Mouse (Mus musculus): ENCODE results near the gene Skil.
A peak's percentile ranks its signal among the peaks of the same experiment; 100 is the strongest.

Gene Skil

DNA sequence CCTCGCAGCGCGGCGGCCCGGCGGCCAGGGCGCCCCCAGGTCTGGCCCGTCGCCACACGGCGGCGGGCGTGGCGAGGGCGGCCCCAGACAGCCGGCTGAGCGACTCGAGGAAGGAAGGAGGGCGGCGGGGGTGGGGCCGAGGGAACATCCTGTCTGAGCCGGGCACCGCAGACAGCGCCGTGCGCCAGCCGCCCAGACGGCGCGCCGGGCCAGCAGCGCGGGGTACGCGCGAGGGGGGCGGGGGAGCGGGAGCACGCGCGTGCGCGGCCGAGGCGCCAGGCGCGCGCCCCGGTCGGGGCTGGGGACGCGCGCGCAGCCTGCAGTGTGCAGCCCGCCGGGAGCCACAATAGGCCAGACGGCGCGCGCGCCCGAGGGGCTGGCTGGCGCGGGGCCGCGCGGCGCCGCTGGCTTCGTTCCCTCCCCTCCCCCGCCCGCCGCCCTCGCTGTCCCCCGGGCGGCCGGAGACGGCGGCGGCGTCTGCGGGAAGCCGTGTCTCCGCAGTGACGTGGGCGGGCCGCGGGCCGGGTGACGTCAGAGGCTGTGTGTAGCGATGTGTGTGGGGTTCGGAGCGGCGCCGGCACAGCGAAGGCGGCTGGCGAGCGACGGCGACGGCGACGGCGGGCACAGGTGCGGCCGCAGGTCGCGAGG, at the start of gene Skil:
TSS of gene Skil (plus strand) at position 528 of the 648 bp plus-strand sequence.
- DNase-seq (ENCODE audit: low spot score in 2 of 2), result peak; percentile 92 to 93

DNA sequence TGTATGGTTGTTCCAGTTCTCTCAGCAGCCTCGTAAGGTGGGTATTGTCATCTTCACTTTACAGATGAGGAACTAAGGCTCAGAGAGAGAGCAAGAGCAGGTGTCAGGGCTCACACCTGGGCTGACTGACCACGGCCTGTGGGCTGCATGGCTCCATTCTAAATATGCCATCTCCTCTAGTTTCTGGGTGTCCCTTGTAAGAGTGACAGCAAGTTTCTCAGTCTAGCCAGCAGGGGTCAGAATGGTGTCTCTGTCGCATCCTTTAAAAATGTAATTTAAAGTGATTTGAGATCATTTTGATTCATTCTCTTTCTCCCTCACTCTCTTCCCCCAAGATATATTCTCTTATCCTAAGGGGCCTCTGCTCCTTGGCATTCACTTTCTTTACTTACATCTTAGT, 47.6 kb upstream of the Skil start:
- no peak for DNase-seq (ENCODE audit: low spot score in 2 of 2)

DNA sequence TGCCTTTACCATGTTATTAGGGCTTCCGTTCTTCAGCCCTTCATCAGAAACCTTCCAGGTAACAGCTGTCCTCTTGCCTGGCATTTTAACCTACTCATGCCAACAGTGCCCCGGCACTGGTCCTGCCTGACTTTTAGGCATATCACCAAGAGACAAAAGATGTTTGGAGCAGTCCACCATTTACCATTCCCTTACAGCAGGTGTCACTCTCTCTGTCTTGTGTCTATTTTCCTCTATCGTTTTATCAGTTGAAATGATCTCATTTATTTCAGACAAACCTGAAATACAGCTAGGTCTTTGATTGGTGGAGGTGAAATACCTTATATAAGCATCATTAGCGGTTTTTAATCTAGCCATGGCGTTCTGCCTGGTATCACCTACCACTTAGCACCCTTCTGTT, 45.8 kb upstream of the Skil start:
- no peak for DNase-seq (ENCODE audit: low spot score in 2 of 2)

DNA sequence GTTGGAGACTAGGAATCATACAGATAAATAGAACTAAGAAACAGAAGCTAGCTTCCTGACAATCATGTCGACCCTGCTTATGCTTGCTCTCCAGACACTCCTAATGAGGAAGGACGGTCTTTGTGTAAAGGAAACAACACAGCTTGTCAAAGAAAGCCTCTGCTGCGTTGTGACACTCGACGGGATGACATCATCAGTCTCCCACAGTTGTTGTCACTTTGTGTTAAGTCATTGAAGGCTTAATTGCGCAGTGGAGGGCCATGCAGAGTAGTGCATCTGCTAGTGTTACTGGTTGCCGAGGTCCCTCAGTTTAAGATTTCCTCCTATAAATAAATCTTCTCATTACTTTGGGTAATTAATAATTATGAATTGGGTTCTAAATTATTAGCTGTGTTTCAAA, 44.5 kb upstream of the Skil start:
- no peak for DNase-seq (ENCODE audit: low spot score in 2 of 2)

DNA sequence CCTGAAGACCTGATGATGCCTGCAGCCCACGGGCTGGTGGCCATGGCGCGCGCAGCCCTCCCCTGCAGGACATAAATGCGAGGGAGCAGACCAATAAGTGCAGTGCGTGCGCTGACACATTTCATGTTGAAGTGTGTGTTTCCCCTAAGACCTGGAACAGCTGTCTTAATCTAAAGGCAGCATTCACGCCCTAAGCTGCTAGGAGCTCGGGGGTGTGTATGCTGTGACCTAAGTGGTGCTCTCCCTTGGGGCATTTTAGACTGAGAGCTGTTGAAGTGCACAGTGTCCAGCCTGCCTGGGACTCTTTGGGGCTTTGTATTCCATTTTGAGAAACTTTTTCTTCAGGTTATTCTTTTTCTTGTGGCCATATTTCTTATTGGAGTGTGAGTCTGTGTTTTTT, 43.1 kb upstream of the Skil start:
- no peak for DNase-seq (ENCODE audit: low spot score in 2 of 2)

DNA sequence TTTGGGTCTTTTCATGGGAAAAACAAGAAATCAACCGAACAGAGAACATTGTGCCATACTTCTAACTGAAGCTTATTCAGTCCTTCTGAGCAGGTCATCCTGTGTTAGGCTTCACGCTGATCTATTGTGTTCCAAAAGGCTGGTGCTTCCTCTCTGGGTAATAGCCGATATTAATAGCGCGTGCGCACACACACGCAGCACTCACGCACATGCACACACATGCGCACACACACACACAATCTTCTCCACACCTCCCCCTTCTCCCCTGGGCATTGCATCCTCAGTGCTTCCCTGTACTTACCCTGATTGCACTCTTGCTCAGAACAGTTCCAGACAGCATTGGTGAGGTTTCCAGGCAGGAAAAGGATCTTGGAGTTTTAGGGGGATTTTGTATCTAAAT, 41.7 kb upstream of the Skil start:
- DNase-seq (ENCODE audit: low spot score in 2 of 2), result no peak

DNA sequence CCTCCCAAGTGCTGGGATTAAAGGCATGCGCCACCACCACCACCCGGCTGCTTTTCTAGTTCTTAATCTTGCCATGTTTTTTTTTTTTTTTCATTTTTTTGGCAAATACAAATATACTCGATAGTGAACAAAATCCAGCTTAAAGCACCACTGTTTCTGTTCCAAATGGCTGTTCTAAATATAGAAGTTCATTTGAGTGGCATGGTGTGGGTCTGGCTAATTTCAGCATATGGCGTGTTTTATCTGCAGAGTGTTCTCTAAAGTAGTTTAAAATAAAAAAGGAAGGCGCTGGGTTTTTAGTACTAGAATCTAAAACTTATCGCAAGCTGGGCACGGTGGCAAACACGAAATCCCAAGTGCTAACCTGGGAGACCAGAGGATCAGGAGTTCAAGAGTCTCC, 40.0 kb upstream of the Skil start:
- DNase-seq (ENCODE audit: low spot score in 2 of 2), result no peak

DNA sequence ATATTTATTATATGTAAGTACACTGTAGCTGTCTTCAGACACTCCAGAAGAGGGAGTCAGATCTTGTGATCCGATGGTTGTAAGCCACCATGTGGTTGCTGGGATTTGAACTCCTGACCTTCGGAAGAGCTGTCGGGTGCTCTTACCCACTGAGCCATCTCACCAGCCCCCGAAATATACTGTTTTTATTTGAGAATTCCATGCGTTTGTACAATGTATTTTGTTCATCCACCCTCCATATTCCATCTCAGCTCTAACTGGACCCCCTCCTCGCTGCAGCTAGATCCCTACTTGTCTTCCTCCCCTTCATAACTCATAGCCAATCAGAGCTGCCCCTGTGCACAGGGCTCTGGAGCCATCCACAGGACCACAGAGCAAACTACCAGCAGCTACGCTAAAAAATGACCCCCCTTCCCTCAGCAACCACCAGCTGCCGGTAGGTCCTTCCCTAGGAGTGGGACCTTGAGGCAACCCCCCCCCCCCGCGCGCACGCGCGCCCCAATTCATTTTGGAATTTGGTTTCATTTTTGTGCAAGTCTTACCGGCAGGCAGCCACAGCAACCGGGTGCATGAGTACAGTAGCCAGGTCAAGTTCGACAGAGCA, 38.7 kb upstream of the Skil start:
- no peak for DNase-seq (ENCODE audit: low spot score in 2 of 2)

DNA sequence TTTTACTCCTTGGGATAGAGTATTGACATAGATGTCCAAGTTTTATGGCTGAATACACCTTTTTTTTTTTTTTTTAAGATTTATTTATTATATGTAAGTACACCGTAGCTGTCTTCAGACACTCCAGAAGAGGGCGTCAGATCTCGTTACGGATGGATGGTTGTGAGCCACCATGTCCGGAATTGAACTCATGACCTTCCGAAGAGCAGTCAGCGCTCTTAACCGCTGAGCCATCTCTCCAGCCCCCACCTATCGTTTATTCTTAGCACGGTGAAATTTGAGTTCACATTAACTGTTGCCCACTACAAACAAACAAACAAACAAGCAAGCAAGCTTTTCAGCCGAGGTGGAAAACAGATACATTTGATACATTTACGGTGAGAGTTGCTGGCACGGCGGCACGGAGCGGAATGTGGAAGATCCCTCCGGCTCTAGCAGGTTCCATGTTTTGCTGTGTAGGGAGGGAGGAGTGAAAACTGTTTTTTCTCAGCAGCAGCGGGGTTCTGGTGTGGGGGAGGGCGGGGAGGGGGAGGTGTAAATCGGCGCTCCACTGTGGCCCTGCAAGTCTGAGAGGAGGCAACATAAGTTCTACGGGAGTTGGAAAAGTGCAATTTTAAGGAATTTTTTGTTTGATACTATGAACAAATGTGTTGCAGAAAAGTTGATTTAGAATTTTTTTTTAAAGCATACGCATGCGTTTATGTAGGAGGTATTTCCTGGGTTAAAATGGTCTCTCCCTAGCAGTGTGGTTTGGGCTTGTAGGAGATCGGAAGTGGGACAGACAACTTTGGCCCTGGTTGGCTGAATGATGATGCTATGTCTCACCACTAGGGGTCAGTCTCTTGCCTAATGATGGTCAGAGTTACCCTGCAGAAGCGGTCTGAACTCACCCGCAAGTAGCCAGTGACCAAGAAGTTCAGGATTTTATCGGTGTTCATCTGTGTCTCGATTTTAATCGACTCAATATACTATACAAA, 37.9 kb upstream of the Skil start:
- DNase-seq (ENCODE audit: low spot score in 2 of 2), result peak; percentile 77 to 81

DNA sequence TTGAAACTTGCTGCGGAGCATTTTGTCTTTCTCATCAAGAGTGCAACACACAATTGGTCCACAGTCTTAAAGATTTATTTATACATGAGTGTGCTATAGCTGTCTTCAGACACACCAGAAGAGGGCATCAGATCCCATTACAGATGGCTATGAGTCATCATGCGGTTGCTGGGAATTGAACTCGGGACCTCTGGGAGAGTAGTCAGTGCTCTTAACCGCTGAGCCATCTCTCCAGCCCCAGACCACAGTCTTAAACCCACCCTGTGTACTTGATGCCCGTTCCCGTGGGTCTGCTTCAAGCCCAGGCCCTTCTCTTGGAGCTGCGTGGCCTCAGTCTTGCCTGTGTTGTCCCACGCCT, 34.1 kb upstream of the Skil start:
- no peak for DNase-seq (ENCODE audit: low spot score in 2 of 2)

DNA sequence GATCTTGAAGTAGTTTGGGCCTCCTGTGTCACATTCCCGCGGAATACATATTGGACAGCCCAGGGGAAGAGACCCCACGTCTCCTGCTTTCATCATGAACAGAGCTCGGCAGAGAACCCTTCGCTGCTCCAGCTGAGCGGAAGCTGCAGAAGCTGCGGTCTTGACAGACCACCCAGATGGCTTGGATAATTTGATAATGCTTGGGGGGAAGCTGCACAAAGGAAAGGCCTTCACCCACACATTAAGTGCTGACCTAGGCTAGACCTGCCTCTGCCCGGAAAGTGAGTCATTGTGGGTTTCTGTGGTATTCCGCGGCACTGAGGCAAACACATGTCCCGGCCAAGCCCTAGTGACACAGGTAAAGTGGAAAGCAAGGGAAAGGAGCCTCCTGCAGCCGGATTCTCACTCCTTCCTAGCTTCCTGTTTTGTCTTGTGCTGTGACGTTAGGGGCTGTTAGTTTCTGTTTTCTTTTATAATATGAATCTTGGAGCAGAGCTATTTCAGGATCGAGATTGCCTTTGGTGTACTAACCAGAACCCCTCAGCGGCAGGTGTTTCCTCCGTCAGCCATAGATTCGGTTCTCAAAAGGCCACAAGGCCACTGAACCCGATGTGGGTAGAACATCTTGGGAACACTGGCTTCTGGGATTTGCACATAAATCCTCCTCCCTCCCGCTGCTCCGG, 33.6 kb upstream of the Skil start:
- no peak for DNase-seq (ENCODE audit: low spot score in 2 of 2)

DNA sequence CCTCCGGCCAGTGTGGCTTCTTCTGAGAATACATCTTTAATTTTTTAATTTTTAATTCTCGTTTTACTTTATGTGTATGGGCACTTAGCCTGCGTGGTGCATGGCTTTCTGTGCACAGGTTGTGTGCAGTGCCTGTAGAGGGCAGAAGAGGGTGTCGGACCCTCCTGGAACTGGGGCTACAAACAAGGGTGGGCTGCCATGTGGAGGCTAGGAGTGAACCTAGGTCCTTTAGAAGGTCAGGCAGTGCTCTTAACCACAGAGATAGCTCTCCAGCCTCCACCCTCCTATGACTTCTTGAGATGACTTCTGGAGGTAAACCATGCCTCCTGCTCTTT, 33.1 kb upstream of the Skil start:
- DNase-seq (ENCODE audit: low spot score in 2 of 2), result no peak

DNA sequence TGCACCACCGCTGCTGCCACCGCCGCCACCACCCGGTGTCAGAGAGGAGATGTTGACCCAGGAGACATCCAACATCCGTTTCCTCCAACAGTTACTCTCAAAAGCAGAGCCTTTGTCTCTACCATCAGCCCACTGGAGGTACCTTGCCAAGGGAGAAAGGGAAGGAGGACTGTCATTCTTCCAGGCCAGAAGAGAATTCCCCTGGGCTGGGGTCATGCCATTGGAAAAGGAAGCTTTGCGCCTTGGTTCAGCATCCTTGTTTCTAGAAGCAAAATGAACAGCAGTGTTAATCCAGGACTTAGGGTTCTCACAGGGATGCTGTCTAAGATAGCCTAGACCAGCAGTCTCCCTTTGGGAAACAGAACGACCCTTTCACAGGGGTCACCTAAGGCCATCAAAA, 32.5 kb upstream of the Skil start:
- no peak for DNase-seq (ENCODE audit: low spot score in 2 of 2)

DNA sequence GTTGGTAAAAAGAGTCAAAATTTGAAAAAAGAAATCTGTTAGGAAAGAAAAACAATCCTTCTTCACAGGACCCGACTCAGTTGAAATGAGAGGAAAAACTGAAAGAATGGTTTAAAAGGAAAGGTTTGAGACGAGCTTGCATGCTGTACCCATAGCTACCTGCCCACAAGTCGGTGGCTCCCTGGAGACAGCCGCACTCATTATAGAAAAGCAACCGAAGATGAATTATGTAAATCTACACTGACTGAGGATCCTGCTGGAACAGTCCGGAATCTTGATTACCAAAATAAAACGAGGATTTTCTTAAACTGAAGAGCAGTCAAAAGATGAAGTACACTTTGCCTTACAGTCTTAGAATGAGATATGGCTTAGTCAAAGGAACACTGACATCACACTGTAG, 26.4 kb upstream of the Skil start:
- DNase-seq (ENCODE audit: low spot score in 2 of 2), result peak; percentile 31 to 38

DNA sequence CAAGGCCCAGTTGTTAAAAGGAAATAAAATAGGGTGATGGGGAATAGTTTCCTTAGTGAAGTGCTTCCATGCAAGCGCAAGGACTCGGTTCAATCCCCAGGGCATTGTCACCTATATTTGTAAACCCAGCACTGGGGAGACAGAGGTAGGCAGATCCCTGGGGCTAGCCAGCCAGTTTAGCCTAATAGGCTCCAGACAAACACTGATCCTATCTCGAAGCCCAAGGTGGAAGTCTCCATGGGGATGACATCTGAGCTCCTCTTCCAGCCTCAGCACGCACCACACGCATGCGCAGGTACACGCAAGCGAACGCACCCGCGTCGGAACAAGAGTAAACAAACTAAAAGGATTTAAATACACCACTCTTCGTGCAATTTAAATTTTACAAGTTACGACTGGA, 23.1 kb upstream of the Skil start:
- DNase-seq (ENCODE audit: low spot score in 2 of 2), result no peak

DNA sequence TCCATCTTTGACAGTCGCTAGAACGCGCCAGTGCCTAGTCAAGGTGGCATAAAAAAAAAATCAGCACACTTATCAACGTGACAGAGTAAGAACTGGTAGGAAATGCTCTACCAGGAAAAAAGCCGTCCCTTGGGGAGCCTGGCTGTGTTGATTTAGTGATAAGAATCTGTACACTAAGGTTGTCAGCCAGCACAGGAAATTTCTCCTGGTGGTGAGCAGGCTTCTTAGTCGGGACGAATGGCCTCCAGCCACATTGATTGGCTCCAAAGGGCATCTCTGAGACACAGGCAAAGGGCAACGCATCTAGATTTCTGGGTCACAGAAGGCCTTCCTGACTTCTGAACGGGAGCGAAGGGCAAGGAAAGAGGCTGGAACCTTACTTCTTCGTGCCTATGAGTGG, 19.1 kb upstream of the Skil start:
- no peak for DNase-seq (ENCODE audit: low spot score in 2 of 2)

DNA sequence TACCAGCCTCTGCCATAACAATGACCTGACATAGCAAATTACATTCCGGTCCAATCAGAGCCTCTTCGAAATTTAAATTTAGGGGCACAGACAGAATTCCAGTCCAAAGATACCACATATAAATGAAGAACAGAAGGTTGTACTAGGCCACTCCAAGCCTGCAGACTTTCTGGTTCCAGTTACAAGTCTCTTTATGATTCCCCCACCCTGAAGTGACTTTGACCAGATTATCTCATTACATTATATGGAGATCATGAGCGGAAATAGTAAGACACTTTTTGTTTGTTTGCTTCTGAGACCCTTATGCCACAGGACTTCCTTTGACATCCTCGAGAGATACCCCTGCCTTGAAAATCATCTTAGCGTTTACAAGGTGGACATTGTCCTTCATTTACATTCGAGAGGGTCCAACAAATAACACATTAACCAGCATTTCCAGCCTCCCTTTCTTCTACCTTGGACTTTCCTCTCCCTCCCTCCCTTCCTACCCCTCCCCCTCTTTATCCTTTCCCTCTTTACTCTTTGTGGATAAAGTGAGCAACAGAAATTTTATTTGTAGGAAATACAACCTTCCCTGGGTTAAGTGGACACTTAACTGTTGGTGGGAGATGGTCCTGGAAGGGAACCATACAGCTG, 17.7 kb upstream of the Skil start:
- DNase-seq (ENCODE audit: low spot score in 2 of 2), result no peak

DNA sequence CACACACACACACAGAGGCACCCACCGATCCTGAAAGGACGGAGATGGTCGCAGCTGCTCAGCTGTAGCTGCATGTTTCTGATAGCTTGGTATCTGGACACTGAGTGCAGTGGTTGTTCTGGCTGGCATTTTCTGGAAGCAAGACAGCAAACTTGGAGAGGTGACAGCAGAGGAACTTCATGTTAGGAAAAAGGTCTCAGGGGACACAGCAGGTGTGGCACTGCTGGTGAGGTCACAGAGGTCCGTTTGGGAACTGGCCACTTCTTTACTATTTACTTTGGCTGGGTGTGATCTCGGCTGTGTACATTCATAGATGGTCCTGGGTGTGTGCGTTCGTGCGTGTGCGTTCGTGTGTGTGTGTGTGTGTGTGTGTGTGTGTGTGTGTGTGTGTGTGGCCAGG, 15.4 kb upstream of the Skil start:
- no peak for DNase-seq (ENCODE audit: low spot score in 2 of 2)

DNA sequence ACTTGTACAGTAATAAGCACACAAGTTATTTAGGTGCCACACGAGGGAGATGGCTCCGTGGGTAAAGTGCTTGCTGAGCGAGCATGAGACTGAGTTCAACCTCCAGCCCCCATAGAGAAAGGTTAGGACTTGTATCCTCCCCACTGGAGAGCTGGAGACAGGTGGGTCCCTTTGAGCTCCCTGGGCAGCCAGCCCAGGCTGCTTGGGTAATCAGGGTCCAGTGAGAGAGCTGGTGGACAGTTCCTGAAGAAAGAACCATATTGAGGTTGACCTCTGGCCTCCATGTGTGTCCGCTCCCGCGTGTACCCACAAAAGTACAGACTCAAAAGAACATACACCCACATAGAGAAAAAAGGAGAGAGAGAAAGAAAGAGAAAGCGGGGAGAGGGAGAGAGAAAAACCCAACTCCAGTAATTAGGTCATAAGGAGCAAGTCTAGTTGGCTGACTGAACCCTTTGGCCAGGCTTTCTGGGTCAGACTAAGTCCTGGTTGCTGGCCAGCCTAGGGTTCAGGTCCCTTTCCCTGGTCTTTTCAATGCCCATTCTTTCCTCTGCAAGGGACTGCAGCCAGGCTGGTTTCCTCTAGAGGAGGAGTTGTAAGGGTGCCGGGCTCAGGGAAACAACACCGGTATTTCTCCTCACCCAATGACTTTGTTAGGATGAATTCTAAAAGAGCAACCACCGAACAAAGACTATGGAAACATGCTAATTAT, 13.9 kb upstream of the Skil start:
- no peak for DNase-seq (ENCODE audit: low spot score in 2 of 2)

DNA sequence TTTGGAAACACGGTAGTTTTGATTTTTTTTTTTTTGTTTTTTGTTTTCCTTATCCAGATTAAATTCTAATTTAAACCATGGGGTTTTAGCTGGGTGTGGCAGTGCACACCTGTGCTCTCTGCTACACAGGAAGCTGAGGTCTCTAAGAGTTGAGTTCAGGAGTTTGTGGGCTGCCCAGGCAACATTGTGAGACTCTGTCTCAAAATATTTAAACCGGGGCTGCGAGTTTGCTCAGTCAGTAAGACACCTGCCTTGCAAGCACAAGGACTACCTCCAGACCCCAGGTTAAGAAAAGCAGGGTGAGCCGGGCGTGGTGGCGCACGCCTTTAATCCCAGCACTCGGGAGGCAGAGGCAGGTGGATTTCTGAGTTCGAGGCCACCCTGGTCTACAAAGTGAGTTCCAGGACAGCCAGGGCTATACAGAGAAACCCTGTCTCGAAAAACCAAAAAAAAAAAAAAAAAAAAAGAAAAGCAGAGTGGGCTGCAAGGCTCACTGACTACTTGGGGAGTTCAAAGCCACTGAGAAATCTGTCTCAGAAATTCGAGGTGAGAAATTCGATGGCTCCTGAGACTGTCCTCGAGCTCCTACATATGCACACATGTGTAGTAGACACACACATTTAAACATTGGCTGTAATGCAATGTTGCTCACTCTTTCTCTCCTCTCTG, 11.9 kb upstream of the Skil start:
- no peak for DNase-seq (ENCODE audit: low spot score in 2 of 2)

Measured in right cerebral cortex, adult 2 months (tissue).